13 mouse cellular contexts compared by ENCODE assay signal in genomic region chr8:125341606-125342005, GRCm38 (mm10).
DNase-seq lines count a peak whose midpoint lies in the region; ATAC-seq and TF ChIP-seq lines count a peak whose summit lies in the region.
"Had no signal": no experiment of that assay in that cellular context is flagged by ENCODE, and none has a peak within 500 bp of the region (broad histone marks: within the 10 kb centered on the region; RNA-seq: fewer than 3 reads in every experiment).

No protein-coding gene starts in this region.

- no peak overlapping the region for H3K4me3 ChIP-seq in embryonic fibroblast, embryonic 13.5 days (ENCODE audit: insufficient read depth, low read length)
- H3K4me3 ChIP-seq in liver, embryonic 12.5 days = no peak overlapping the region
- H3K4me3 ChIP-seq: embryonic facial prominence, embryonic 10.5 days; liver, embryonic 15.5 days; stomach, embryonic 15.5 days had no signal

- peak; percentile 22 to 37 for DNase-seq in cerebellum, adult 18-20 months
- DNase-seq in cerebellum, adult 11-12 months = no peak
- peak; percentile 81 for DNase-seq in ovary, adult 18-20 months (ENCODE audit: low spot score)
- no peak for DNase-seq in ovary, postnatal 14 days (ENCODE audit: low spot score)
- peak; percentile 51 for DNase-seq in testis, postnatal 14 days (ENCODE audit: low spot score)
- DNase-seq in gastrocnemius, postnatal 14 days = no peak
- DNase-seq: layer of hippocampus, adult 9-11 months had no signal

- H3K36me3 ChIP-seq in liver, embryonic 12.5 days = no peaks in the 10 kb centered on the region
- H3K36me3 ChIP-seq: embryonic facial prominence, embryonic 10.5 days; liver, embryonic 15.5 days; stomach, embryonic 15.5 days had no signal

- H3K4me2 ChIP-seq in liver, embryonic 12.5 days = no peak overlapping the region
- H3K4me2 ChIP-seq: liver, embryonic 15.5 days; stomach, embryonic 15.5 days had no signal

- intact Hi-C loops in gastrocnemius, postnatal 14 days (cut with DNase I; ENCODE audit: low total_unique reads) = no loop called here

- no peak for TF ChIP-seq POLR2A in embryonic fibroblast, embryonic 13.5 days (IDR thresholded peaks at IDR 0.05; ENCODE audit: low read depth, low read length)

- no peak for TF ChIP-seq CTCF in embryonic fibroblast, embryonic 13.5 days (IDR thresholded peaks at IDR 0.05; ENCODE audit: borderline replicate concordance, insufficient read depth, low read length)

- WGBS in liver, embryonic 12.5 days (ENCODE audit: insufficient replicate concordance) = 67% methylated on average over 4 of the region's 4 CpGs

- H3K9me3 ChIP-seq in liver, embryonic 12.5 days (replicated peaks) = no peaks in the 10 kb centered on the region
- H3K9me3 ChIP-seq: embryonic facial prominence, embryonic 10.5 days; liver, embryonic 15.5 days; stomach, embryonic 15.5 days had no signal

- peak overlapping the region; percentile 9; the same call in 1 of the 2 replicates for H3K27ac ChIP-seq in embryonic fibroblast, embryonic 13.5 days (ENCODE audit: insufficient read depth, low read length)
- H3K27ac ChIP-seq in liver, embryonic 12.5 days = no peak overlapping the region
- H3K27ac ChIP-seq: embryonic facial prominence, embryonic 10.5 days; liver, embryonic 15.5 days; stomach, embryonic 15.5 days had no signal

- H3K9ac ChIP-seq in liver, embryonic 12.5 days = no peak overlapping the region
- H3K9ac ChIP-seq: liver, embryonic 15.5 days; stomach, embryonic 15.5 days had no signal

- H3K4me1 ChIP-seq in embryonic fibroblast, embryonic 13.5 days (ENCODE audit: control insufficient read depth, insufficient read depth, low read length) = peaks cover 25% of the 10 kb centered on the region
- H3K4me1 ChIP-seq in liver, embryonic 12.5 days = peaks cover 11% of the 10 kb centered on the region

- ATAC-seq in liver, embryonic 12.5 days = no peak
- ATAC-seq: midbrain, embryonic 16.5 days had no signal

- 0 out of 2 replicates have a peak, but pooled peaks cover 3% of the 10 kb centered on the region for H3K27me3 ChIP-seq in liver, embryonic 12.5 days (replicated peaks)
- H3K27me3 ChIP-seq: liver, embryonic 15.5 days; stomach, embryonic 15.5 days had no signal

Comparison
In these comparisons a context has a peak if more than half of its experiments do, and no peak if none do; other contexts are left out.
1. DNase-seq: peak in cerebellum, adult 18-20 months (2 of 2), ovary, adult 18-20 months (single experiment) and testis, postnatal 14 days (single experiment); none in cerebellum, adult 11-12 months (single experiment), ovary, postnatal 14 days (single experiment) and gastrocnemius, postnatal 14 days (single experiment).